Mouse (Mus musculus) spleen, adult 2 months (tissue): Measurements from ENCODE around the gene Gm6176. TPM values are rescaled to one million over a fixed set of nuclear protein-coding genes. Genes with fewer than 3 reads are reported as not detected.
"Not testable (repeated sequence)": the region's sequence is repeated elsewhere in the genome, so short reads cannot be mapped to it uniquely, and the experiment has no call there.

Experiments
- DNase-seq, 2 experiments: peaks; one replicate each; pipeline versions ENCODE4 v3.0.0 to v3.0.0-alpha.2; 2012 to 2021; ENCODE audit warnings: low spot score in 2 of 2, low read depth in 1 of 2
- H3K27ac ChIP-seq: fragments of 200-500 bp; 2 replicates; pipeline ENCODE4 v1.5.1; 2012; ENCODE audit warnings: low read length, inconsistent platforms; ENCODE audit not compliant: insufficient read depth
- H3K27me3 ChIP-seq: fragments of 200-500 bp; 2 replicates; pipeline ENCODE4 v1.6.1; 2012; ENCODE audit warnings: mild to moderate bottlenecking, moderate library complexity, low read length, inconsistent platforms; ENCODE audit not compliant: control insufficient read depth, insufficient read depth
- H3K36me3 ChIP-seq: fragments of 200-500 bp; 2 replicates; pipeline ENCODE4 v1.6.1; 2012; ENCODE audit warnings: mild to moderate bottlenecking, low read length, inconsistent platforms; ENCODE audit not compliant: control insufficient read depth, insufficient read depth
- H3K4me1 ChIP-seq: fragments of 200-500 bp; 2 replicates; pipeline ENCODE4 v1.6.1; 2011; ENCODE audit warnings: inconsistent platforms; ENCODE audit not compliant: control insufficient read depth, insufficient read depth, insufficient read length
- H3K4me3 ChIP-seq: fragments of 200-500 bp; 2 replicates; pipeline ENCODE4 v1.5.1; 2011; ENCODE audit warnings: mild to moderate bottlenecking, inconsistent platforms; ENCODE audit not compliant: insufficient read depth, insufficient read length; ENCODE audit errors: extremely low read depth
- WGBS: fragments of 180-500 bp; shearing (Covaris S2); methylation state at CpG from one replicate; pipeline ENCODE4 v1.1.7; 2018; 5-methylcytosine and 5-hydroxymethylcytosine counted together
- polyA plus RNA-seq: library from polyadenylated mRNA; depleted of rRNA; stranded (reverse); fragments of >200 nt; gene quantifications from 2 replicates; pipeline ENCODE4 v1.2.3, GENCODE M21; 2012; rRNA removed

Gene Gm6176
- polyA plus RNA-seq = not detected in 2 replicates

DNA sequence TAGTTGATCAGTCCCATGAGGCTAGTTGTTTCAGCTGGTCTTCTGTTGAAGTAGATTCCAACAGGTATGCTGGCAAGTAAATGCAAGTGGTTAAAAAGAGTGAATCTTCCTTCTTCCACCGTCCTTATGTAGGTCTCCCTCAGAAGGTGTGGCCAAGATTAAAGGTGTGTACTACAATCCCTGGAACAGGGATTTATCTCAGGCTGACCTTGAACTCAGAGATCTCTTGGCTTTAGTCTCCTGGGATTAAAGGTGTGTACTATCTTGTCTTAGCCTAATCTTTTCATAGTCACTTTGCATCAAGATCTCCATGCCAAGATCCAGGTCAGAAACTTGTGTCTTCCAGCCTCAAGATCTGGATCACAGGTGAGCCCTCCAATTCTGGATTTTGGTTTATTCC is at the start of gene Gm6176:
Gene Gm6176 (minus strand): TSS at position 101 of the 400 bp plus-strand sequence.
- not testable (repeated sequence) for DNase-seq, H3K4me1 ChIP-seq, H3K36me3 ChIP-seq, H3K4me3 ChIP-seq, H3K27me3 ChIP-seq, H3K27ac ChIP-seq
- WGBS = no CpG with 5 or more reads among the region's 1 CpGs

DNA sequence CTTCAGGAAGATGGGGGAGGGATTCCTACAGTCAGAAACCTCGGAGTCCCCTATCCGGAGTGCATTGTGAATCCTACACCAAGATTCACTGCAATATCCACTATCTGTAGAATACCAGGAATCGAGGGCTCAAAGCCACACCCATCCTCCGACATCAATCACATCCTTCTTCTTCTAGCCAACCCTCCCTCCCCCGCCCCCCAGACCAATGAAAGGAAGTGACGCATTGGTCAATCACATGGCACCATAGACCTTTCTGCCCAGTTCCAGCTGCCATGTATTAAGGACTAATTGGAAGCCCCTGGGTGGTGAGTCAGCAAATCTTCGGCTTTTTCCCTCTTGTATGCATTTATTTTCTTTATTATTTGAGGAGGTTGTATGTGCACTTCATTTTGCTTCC is 12.7 kb upstream of the Gm6176 start, which contains the start of gene Vmn1r139:
Gene Vmn1r139 (plus strand): TSS at position 301 of the 400 bp plus-strand sequence.
- no CpG with 5 or more reads among the region's 7 CpGs for WGBS
- not testable (repeated sequence) for H3K4me1 ChIP-seq, H3K36me3 ChIP-seq, DNase-seq, H3K27ac ChIP-seq, H3K4me3 ChIP-seq, H3K27me3 ChIP-seq

DNA sequence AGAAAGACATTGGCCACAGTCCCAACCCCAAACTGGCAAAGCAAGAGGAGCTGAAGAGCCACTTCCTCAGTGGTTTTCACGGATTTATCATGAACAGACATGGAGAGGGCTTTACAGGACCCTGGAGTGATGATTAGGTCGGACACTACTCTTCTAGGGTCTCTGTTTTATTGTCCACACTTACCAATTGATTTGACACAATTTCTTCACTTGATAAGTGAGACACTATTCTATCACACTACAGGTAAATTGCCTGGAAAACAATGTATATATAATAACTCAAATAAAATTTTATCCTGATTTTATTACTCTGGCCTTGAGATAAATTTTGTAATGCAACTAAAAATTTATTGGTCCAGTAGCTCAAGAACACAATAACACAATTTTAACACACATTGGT is 27.3 kb downstream of the Gm6176 start, which contains the start of gene Vmn1r138:
Gene Vmn1r138 (minus strand): TSS at position 101 of the 400 bp plus-strand sequence.
- H3K4me1 ChIP-seq, H3K4me3 ChIP-seq, H3K27ac ChIP-seq, H3K36me3 ChIP-seq, DNase-seq, H3K27me3 ChIP-seq: not testable (repeated sequence)
- no CpG with 5 or more reads among the region's 2 CpGs for WGBS

Other genes starting within 250 kb of the Gm6176 start
- not detected in 2 replicates for gene Vmn1r135, start 224.0 kb downstream of the Gm6176 start, polyA plus RNA-seq
- not detected in 2 replicates for gene Gm5725, start 212.0 kb downstream of the Gm6176 start, polyA plus RNA-seq
- gene Gm5891, start 135.0 kb downstream of the Gm6176 start, polyA plus RNA-seq = not detected in 2 replicates
- gene Vmn1r137, start 61.7 kb downstream of the Gm6176 start, polyA plus RNA-seq = not detected in 2 replicates
- gene Vmn1r138, start 27.4 kb downstream of the Gm6176 start, polyA plus RNA-seq = not detected in 2 replicates
- gene Vmn1r139, start 12.8 kb upstream of the Gm6176 start, polyA plus RNA-seq = not detected in 2 replicates
- not detected in 2 replicates for gene Gm16451, start 61.9 kb upstream of the Gm6176 start, polyA plus RNA-seq
- not detected in 2 replicates for gene Gm10666, start 78.4 kb upstream of the Gm6176 start, polyA plus RNA-seq
- gene Vmn1r142, start 107.7 kb upstream of the Gm6176 start, polyA plus RNA-seq = not detected in 2 replicates
- not detected in 2 replicates for gene Vmn1r143, start 133.1 kb upstream of the Gm6176 start, polyA plus RNA-seq
- gene Gm8653, start 145.0 kb upstream of the Gm6176 start, polyA plus RNA-seq = not detected in 2 replicates
- not detected in 2 replicates for gene Gm8453, start 173.2 kb upstream of the Gm6176 start, polyA plus RNA-seq